Mouse (Mus musculus): Measurements from ENCODE around the gene Ppp2r5a.

GRCm38 (mm10) chr1:191368193-191368592 lies 34.9 kb downstream of the Ppp2r5a start:
- no peak for TF ChIP-seq CTCF (IDR thresholded peaks at IDR 0.05; ENCODE audit: low read depth)
- TF ChIP-seq EP300 (IDR thresholded peaks at IDR 0.05; ENCODE audit: low read depth) = no peak
